Mouse (Mus musculus) testis, adult 2 months (tissue): ENCODE data around the gene Gm16253. TPM values are rescaled to one million over a fixed set of nuclear protein-coding genes. Genes with fewer than 3 reads are reported as not detected.

Experiments used
- H3K27ac ChIP-seq: fragments of 200-500 bp; 2 replicates; pipeline ENCODE4 v1.5.1; 2012; ENCODE audit warnings: low read depth, low read length; ENCODE audit not compliant: control insufficient read depth, insufficient read depth
- H3K27me3 ChIP-seq: fragments of 200-500 bp; 2 replicates; pipeline ENCODE4 v1.6.1; 2012; ENCODE audit warnings: mild to moderate bottlenecking, low read length, moderate library complexity; ENCODE audit not compliant: control insufficient read depth, insufficient read depth
- H3K36me3 ChIP-seq: fragments of 200-500 bp; 2 replicates; pipeline ENCODE4 v1.6.1; 2012; ENCODE audit warnings: mild to moderate bottlenecking, low read length; ENCODE audit not compliant: control insufficient read depth, insufficient read depth
- H3K4me1 ChIP-seq: fragments of 200-500 bp; 2 replicates; pipeline ENCODE4 v1.6.1; 2012; ENCODE audit warnings: low read length; ENCODE audit not compliant: control insufficient read depth, insufficient read depth
- H3K4me3 ChIP-seq: fragments of 200-500 bp; 2 replicates; pipeline ENCODE4 v1.5.1; 2012; ENCODE audit warnings: low read depth, mild to moderate bottlenecking, low read length, moderate library complexity, mixed read lengths; ENCODE audit not compliant: control insufficient read depth
- CTCF ChIP-seq: fragments of 200-500 bp; IDR thresholded peaks from 2 replicates; pipeline ENCODE4 v1.5.1; 2012; ENCODE audit warnings: low read depth, mild to moderate bottlenecking, inconsistent platforms, low read length, moderate library complexity; ENCODE audit not compliant: control insufficient read depth, insufficient read depth, insufficient replicate concordance
- POLR2A ChIP-seq: fragments of 200-500 bp; IDR thresholded peaks from 2 replicates; pipeline ENCODE4 v1.6.1; 2012; ENCODE audit warnings: low read depth, mild to moderate bottlenecking, inconsistent platforms, low read length, moderate library complexity; ENCODE audit not compliant: control insufficient read depth
- polyA plus RNA-seq: library from polyadenylated mRNA; depleted of rRNA; stranded (reverse); fragments of >200 nt; gene quantifications from 2 replicates; pipeline ENCODE4 v1.2.3, GENCODE M21; 2012

Gene Gm16253
- polyA plus RNA-seq, 1 experiment, result not detected

GRCm38 (mm10) chr3:96581771-96582515, 5.2 kb downstream of the Gm16253 start:
- TF ChIP-seq POLR2A (no peak), CTCF (no peak)
- Histone ChIP-seq H3K4me1 (peaks cover 14% of the 10 kb centered on the region), H3K4me3 (no peak overlapping the region), H3K27me3 (no peaks in the 10 kb centered on the region), H3K27ac (no peak overlapping the region), H3K36me3 (no peaks in the 10 kb centered on the region)

- no peak overlapping the region for H3K4me3 ChIP-seq
- no peaks in the 10 kb centered on the region for H3K36me3 ChIP-seq
- no peaks in the 10 kb centered on the region for H3K27me3 ChIP-seq
- no peak overlapping the region for H3K27ac ChIP-seq
- H3K4me1 ChIP-seq, result peaks cover 8% of the 10 kb centered on the region
- TF ChIP-seq CTCF (no peak), POLR2A (no peak)
Observed at GRCm38 (mm10) chr3:96583386-96583785, 6.6 kb downstream of the Gm16253 start.

- TF ChIP-seq POLR2A (no peak), CTCF (no peak)
- H3K36me3 ChIP-seq, result no peaks in the 10 kb centered on the region
- no peak overlapping the region for H3K4me3 ChIP-seq
- H3K4me1 ChIP-seq, result peaks cover 4% of the 10 kb centered on the region
- no peaks in the 10 kb centered on the region for H3K27me3 ChIP-seq
- H3K27ac ChIP-seq, result no peak overlapping the region
Observed at GRCm38 (mm10) chr3:96590657-96591056, 13.9 kb downstream of the Gm16253 start.

- Histone ChIP-seq H3K27me3 (no peaks in the 10 kb centered on the region), H3K4me1 (peaks cover 23% of the 10 kb centered on the region), H3K4me3 (peak overlapping the region; percentile 98), H3K27ac (peak overlapping the region; percentile 96), H3K36me3 (no peaks in the 10 kb centered on the region)
- no peak for TF ChIP-seq CTCF
- TF ChIP-seq POLR2A, result no peak
Observed at GRCm38 (mm10) chr3:96593374-96593773, 16.6 kb downstream of the Gm16253 start.

DNA sequence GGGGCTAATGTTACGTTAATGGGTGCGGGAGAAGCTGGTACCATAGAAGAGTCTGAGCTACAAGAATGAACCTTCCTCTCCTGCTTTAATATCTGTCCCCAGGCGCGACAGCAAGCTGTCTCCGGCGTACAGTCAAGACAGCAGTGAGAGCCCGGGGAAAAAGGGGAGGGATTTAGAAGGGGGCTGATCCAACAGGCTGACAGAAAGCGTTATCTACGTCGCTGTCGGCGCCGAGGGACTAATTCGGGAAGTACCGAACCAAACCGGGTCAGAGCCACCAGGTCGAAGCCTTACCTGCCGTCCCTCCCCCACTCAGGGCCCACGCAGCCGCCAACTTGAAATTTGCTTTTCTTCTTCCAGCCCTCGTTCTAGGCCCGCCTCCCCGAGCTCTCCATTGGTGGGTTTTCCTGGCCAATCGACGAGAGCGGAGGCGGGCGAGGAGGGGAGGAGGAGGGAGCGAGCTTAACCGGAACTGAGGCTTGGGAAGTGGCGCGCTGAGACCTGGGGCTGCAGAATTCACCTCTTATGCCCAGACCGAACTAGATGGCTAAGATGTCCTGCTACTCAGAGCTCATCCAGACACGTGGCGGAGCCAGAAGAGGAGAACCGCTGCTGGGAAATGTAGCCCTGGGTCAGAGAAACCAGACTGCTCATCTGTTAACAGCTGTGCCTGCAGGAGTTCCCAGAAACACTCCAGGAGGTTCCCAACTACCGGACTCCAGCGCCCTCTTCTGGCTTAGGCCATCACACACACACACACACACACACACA, 17.2 kb downstream of the Gm16253 start, which contains the start of gene Polr3gl:
TSS of gene Polr3gl (minus strand) at position 392 of the 771 bp plus-strand sequence.
- Histone ChIP-seq H3K4me1 (peaks cover 23% of the 10 kb centered on the region), H3K27me3 (no peaks in the 10 kb centered on the region), H3K4me3 (peak within 1 kb of the TSS; percentile 98), H3K27ac (peak within 1 kb of the TSS; percentile 96), H3K36me3 (no peaks in the 10 kb centered on the region)
- TF ChIP-seq CTCF (0 out of 2 replicates have a peak, but pooled peaks have one; percentile 11), POLR2A (peak; percentile 89)

GRCm38 (mm10) chr3:96594851-96595250, 18.1 kb downstream of the Gm16253 start:
- Histone ChIP-seq H3K4me1 (peaks cover 23% of the 10 kb centered on the region), H3K36me3 (no peaks in the 10 kb centered on the region), H3K27me3 (no peaks in the 10 kb centered on the region), H3K27ac (no peak overlapping the region), H3K4me3 (no peak overlapping the region)
- no peak for TF ChIP-seq CTCF
- no peak for TF ChIP-seq POLR2A

DNA sequence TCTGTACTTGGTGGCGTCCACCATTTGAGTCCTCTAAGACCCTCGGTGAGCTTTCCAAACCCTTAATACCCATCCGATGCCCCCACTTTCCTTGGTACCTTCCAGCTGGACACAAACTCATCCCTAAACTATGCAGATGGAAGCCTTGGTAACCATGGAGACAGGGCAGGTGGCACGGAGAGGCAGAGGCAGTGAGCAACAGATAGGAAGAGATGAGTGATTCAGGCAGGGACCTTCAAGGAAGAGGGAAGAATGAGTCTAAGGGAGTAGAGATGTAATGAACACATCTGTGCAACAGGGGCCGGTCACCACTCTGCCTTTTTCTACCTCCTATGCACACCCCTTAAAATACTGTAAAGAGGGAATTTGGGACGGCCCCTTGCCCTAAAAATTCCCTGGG, 18.9 kb downstream of the Gm16253 start:
- TF ChIP-seq CTCF, result no peak
- TF ChIP-seq POLR2A, result no peak
- Histone ChIP-seq H3K36me3 (no peaks in the 10 kb centered on the region), H3K4me1 (peaks cover 23% of the 10 kb centered on the region), H3K27ac (no peak overlapping the region), H3K27me3 (no peaks in the 10 kb centered on the region), H3K4me3 (no peak overlapping the region)
